Mouse (Mus musculus) MEL (cell line): ENCODE data around the gene Jmjd7. TPM values are rescaled to one million over a fixed set of nuclear protein-coding genes. Genes with fewer than 3 reads are reported as not detected.
A peak's percentile ranks its signal among the peaks of the same experiment; 100 is the strongest.

Experiments
- DNase-seq: peaks from one replicate; pipeline ENCODE4 v3.0.0; 2011; ENCODE audit warnings: low read depth, low spot score
- H3K27ac ChIP-seq: 2 replicates; pipeline ENCODE4 v1.5.1; 2012; ENCODE audit warnings: low read depth, mild to moderate bottlenecking, control low read depth, low read length, moderate library complexity; ENCODE audit not compliant: control insufficient read depth
- H3K27me3 ChIP-seq, 2 experiments: fragments of 150-350 bp in 1 of 2; sonication (generic) in 1 of 2; 2 replicates each; pipeline ENCODE4 v1.6.1; 2012; ENCODE audit warnings: low read length in 2 of 2, mild to moderate bottlenecking in 2 of 2, improper control_type of control experiment in 1 of 2, moderate library complexity in 1 of 2; ENCODE audit not compliant: insufficient read depth in 2 of 2, control insufficient read depth in 1 of 2
- H3K36me3 ChIP-seq, 2 experiments: 2 replicates each; pipeline ENCODE4 v1.6.1; 2012 to 2014; ENCODE audit warnings: low read length in 2 of 2, improper control_type of control experiment in 1 of 2, inconsistent platforms in 1 of 2, mild to moderate bottlenecking in 1 of 2; ENCODE audit not compliant: insufficient read depth in 2 of 2, control insufficient read depth in 1 of 2
- H3K4me1 ChIP-seq, 2 experiments: fragments of 150-350 bp in 1 of 2; sonication (generic) in 1 of 2; 2 replicates each; pipeline ENCODE4 v1.6.1; 2012; ENCODE audit warnings: low read length in 2 of 2, improper control_type of control experiment in 1 of 2, mild to moderate bottlenecking in 1 of 2; ENCODE audit not compliant: insufficient read depth in 2 of 2, control insufficient read depth in 1 of 2
- H3K4me3 ChIP-seq, 2 experiments: fragments of 150-350 bp in 1 of 2; sonication (generic) in 1 of 2; 2 replicates each; pipeline ENCODE4 v1.5.1; 2012; ENCODE audit warnings: low read depth in 2 of 2, low read length in 2 of 2, mild to moderate bottlenecking in 2 of 2, moderate library complexity in 2 of 2, control low read depth in 1 of 2, improper control_type of control experiment in 1 of 2; ENCODE audit not compliant: control insufficient read depth in 1 of 2, insufficient read depth in 1 of 2
- H3K79me2 ChIP-seq: 2 replicates; pipeline ENCODE4 v1.6.1; 2012; ENCODE audit warnings: mild to moderate bottlenecking, low read length, moderate library complexity; ENCODE audit not compliant: control insufficient read depth, poor library complexity, insufficient read depth
- H3K9ac ChIP-seq: 2 replicates; pipeline ENCODE4 v1.6.1; 2012; ENCODE audit warnings: low read depth, mild to moderate bottlenecking, control low read depth, low read length, moderate library complexity; ENCODE audit not compliant: control insufficient read depth, poor library complexity, severe bottlenecking
- H3K9me3 ChIP-seq: fragments of 150-350 bp; sonication (generic); replicated peaks from 2 replicates; pipeline ENCODE4 v1.6.1; 2012; ENCODE audit warnings: mild to moderate bottlenecking, low read length, improper control_type of control experiment, moderate library complexity; ENCODE audit not compliant: insufficient read depth
- BHLHE40 ChIP-seq: IDR thresholded peaks from 2 replicates; pipeline ENCODE4 v1.6.1; 2012; ENCODE audit warnings: low read depth, mild to moderate bottlenecking, inconsistent platforms, low read length, improper control_type of control experiment, borderline replicate concordance
- CHD2 ChIP-seq: IDR thresholded peaks from 2 replicates; pipeline ENCODE4 v1.6.1; 2011; ENCODE audit warnings: low read length, improper control_type of control experiment
- E2F4 ChIP-seq: IDR thresholded peaks from 2 replicates; pipeline ENCODE4 v1.6.1; 2011; ENCODE audit warnings: low read depth, low read length, improper control_type of control experiment, borderline replicate concordance
- EP300 ChIP-seq, 2 experiments: IDR thresholded peaks; 2 replicates each; pipeline ENCODE4 v1.6.1; 2011; ENCODE audit warnings: improper control_type of control experiment in 2 of 2, low read length in 2 of 2, low read depth in 1 of 2, mild to moderate bottlenecking in 1 of 2
- GATA1 ChIP-seq: IDR thresholded peaks from 2 replicates; pipeline ENCODE4 v1.6.1; 2011; ENCODE audit warnings: low read depth, low read length, improper control_type of control experiment
- HCFC1 ChIP-seq: IDR thresholded peaks from 2 replicates; pipeline ENCODE4 v1.6.1; 2012; ENCODE audit warnings: low read depth, mild to moderate bottlenecking, inconsistent platforms, low read length, improper control_type of control experiment, moderate library complexity
- KAT2A ChIP-seq: conservative IDR thresholded peaks from 2 replicates; pipeline ENCODE4 v1.6.1; 2012; ENCODE audit warnings: low read depth, low read length, improper control_type of control experiment, inconsistent platforms
- MAFK ChIP-seq: IDR thresholded peaks from 2 replicates; pipeline ENCODE4 v1.6.1; 2011; ENCODE audit warnings: low read depth, mild to moderate bottlenecking, low read length, improper control_type of control experiment, borderline replicate concordance
- NELFE ChIP-seq: IDR thresholded peaks from 2 replicates; pipeline ENCODE4 v1.6.1; 2011; ENCODE audit warnings: low read depth, low read length, improper control_type of control experiment
- SIN3A ChIP-seq: IDR thresholded peaks from 2 replicates; pipeline ENCODE4 v1.6.1; 2012; ENCODE audit warnings: low read length, improper control_type of control experiment, inconsistent platforms
- UBTF ChIP-seq: IDR thresholded peaks from 2 replicates; pipeline ENCODE4 v1.6.1; 2012; ENCODE audit warnings: low read depth, mild to moderate bottlenecking, inconsistent platforms, low read length, improper control_type of control experiment, moderate library complexity, borderline replicate concordance; ENCODE audit not compliant: insufficient read depth
- USF1 ChIP-seq: IDR thresholded peaks from 2 replicates; pipeline ENCODE4 v1.6.1; 2014; ENCODE audit warnings: low read depth, mild to moderate bottlenecking, inconsistent platforms, low read length, improper control_type of control experiment, moderate library complexity
- ZKSCAN1 ChIP-seq: IDR thresholded peaks from 2 replicates; pipeline ENCODE4 v1.6.1; 2012; ENCODE audit warnings: low read depth, mild to moderate bottlenecking, inconsistent platforms, low read length, improper control_type of control experiment, moderate library complexity
- ZNF384 ChIP-seq: IDR thresholded peaks from 2 replicates; pipeline ENCODE4 v1.6.1; 2012; ENCODE audit warnings: low read depth, mild to moderate bottlenecking, inconsistent platforms, low read length, improper control_type of control experiment
- polyA plus RNA-seq, 2 experiments: library from polyadenylated mRNA; stranded (reverse) in 1 of 2; unstranded in 1 of 2; fragments of >175 nt in 1 of 2; fragments of >200 nt in 1 of 2; gene quantifications; 2 replicates each; pipeline versions ENCODE4 v1.2.1 to v1.2.4; 2012; ENCODE audit warnings: low replicate concordance in 2 of 2, low read depth in 1 of 2; ENCODE audit not compliant: insufficient read length in 2 of 2, insufficient read depth in 1 of 2, missing spikeins in 1 of 2
- total RNA-seq: library from RNA; depleted of rRNA; stranded (reverse); fragments of 300-350 nt; gene quantifications from 2 replicates; pipeline ENCODE4 v1.2.3, GENCODE M21; 2012

Jmjd7 gene
- total and polyA plus RNA-seq, 3 experiments, result 4.2 to 12.0 TPM; not detected in 1

DNA sequence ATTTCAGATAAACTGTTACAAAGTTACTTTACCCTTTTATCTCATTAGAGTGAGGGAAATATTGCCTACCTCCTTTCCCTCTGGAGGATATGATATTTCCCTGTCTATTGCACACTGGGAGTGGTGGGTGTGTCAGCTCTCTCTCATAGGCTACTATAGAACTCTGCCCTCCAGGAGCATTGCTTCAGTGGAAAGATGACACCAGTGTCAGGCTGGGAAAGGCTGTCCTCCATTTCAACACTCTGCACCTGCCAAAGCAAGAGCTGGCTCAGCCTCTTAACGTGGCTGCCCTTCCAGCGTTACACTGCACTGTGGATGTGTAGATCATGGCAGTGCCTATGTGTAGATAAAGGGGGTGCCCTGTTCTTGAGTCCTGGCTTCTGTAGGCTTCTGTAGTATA is 34.9 kb upstream of the Jmjd7 start:
- Histone ChIP-seq H3K27ac (no peak overlapping the region), H3K4me1 (no peaks in the 10 kb centered on the region), H3K9me3 (no peaks in the 10 kb centered on the region), H3K9ac (no peak overlapping the region), H3K79me2 (no peaks in the 10 kb centered on the region)
- TF ChIP-seq CHD2 (no peak), ZKSCAN1 (no peak), ZNF384 (no peak), BHLHE40 (no peak), EP300 (IDR thresholded peaks at IDR 0.05; ENCODE audit: low read depth in 1 of 2, low read length in 2 of 2) (no peak), NELFE (no peak), UBTF (no peak), GATA1 (no peak), HCFC1 (no peak), SIN3A (no peak), MAFK (no peak)
- TF ChIP-seq, all 39 proteins: peak for 0
- no peak overlapping the region for H3K4me3 ChIP-seq
- no peaks in the 10 kb centered on the region for H3K27me3 ChIP-seq
- no peak for DNase-seq
- H3K36me3 ChIP-seq, result no peaks in the 10 kb centered on the region

DNA sequence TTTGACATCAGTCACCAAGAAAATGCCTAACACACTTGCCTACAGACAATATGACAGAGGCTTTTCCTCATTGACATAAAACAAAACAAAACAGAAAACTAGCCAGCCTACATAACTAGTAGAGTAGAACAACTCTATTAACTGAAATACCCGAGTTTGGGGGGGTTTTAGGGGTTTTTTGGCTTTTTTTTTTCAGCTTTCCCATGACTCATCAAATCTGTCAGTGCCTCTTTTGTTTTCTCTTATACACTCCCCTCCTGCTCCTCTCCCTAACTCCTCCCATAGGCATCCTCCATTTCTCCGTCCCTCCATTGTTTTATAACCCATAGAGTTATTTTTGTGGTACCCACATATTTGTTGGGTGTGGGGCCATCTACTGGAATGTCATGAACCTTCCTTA is 33.8 kb upstream of the Jmjd7 start:
- TF ChIP-seq KAT2A (no peak), ZNF384 (0 out of 2 replicates have a peak, but pooled peaks have one; percentile 18)
- TF ChIP-seq, all 39 proteins: peak for 1
- no peak overlapping the region for H3K27ac ChIP-seq
- no peaks in the 10 kb centered on the region for H3K27me3 ChIP-seq
- H3K4me1 ChIP-seq, result no peaks in the 10 kb centered on the region
- H3K36me3 ChIP-seq, result no peaks in the 10 kb centered on the region
- H3K9ac ChIP-seq, result no peak overlapping the region
- H3K4me3 ChIP-seq, result no peak overlapping the region
- H3K79me2 ChIP-seq, result no peaks in the 10 kb centered on the region
- no peak for DNase-seq
- H3K9me3 ChIP-seq, result no peaks in the 10 kb centered on the region

DNA sequence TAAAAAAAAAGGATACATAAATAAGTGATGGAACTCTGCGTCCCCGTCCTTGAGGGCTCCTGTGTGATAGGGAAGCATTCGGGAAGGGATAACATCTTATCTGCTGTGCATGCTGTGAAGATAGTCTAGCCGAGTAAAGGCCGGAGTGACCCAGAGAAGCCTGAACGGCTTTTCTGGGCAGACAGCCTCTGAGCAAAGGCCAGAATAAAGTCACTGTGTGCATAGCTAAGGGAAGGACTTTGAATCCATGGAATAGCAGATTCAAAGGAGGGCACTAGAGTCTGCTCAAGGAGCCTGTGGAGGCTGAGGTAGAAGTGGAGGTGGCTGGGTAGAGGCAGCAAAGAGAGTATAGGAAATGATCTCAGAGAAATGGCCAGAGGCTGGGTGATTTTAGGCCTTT is 32.4 kb upstream of the Jmjd7 start:
- no peaks in the 10 kb centered on the region for H3K27me3 ChIP-seq
- DNase-seq, result no peak
- H3K27ac ChIP-seq, result no peak overlapping the region
- no peak overlapping the region for H3K4me3 ChIP-seq
- H3K36me3 ChIP-seq, result no peaks in the 10 kb centered on the region
- no peaks in the 10 kb centered on the region for H3K4me1 ChIP-seq
- H3K9ac ChIP-seq, result no peak overlapping the region
- no peaks in the 10 kb centered on the region for H3K9me3 ChIP-seq
- H3K79me2 ChIP-seq, result no peaks in the 10 kb centered on the region
- TF ChIP-seq USF1, result no peak
- TF ChIP-seq E2F4, result no peak
- no peak for TF ChIP-seq HCFC1
